8 mouse cellular contexts compared by ENCODE assay signal in the genomic region with DNA sequence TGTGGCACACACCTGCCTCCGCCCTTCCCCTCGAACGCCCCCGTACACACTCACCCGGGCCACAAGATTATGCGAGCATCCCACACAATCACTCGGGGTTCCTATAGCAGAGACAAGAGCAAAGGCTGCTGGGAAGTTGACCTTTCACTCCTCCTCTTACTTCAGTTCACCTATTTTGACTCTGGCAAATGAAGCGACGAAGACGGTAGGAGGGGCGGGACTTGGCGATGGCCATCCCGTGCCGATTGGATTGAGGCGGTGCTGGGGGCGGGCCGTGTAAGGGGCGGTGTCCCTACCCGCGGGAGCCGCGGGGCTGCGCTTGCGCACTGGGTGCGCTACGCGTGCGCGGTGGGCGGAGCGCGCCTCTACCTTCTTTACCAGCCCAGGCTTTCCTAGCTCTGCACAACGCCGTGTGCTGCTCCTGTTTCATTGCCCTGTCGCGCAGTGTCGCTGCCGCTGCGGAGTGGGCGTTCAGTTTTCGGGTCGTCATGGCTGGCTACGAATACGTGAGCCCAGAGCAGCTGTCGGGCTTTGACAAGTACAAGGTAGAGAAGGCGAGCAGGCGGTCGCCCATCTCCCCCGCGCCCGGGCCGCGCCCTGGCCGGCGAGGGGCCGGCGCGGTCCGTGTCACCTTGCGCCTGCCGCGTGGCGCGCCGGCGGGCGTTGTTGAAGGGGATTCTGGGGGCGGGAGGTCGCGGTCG. TPM values are rescaled to one million over a fixed set of nuclear protein-coding genes. Genes with fewer than 3 reads are reported as not detected.
A peak's percentile ranks its signal among the peaks of the same experiment; 100 is the strongest.
DNase-seq lines count a peak whose midpoint lies in the region; ATAC-seq lines count a peak whose summit lies in the region.

Selenoi (plus strand) TSS at position 311 of the 701 bp plus-strand sequence.

- peak; percentile 100 for ATAC-seq in heart, embryonic 13.5 days (ENCODE audit: extremely low read depth, insufficient number of reproducible peaks, low FRiP score, low TSS enrichment)
- peak; percentile 99 for ATAC-seq in liver, embryonic 12.5 days
- peak; percentile 99 for ATAC-seq in stomach, embryonic 15.5 days (ENCODE audit: insufficient read depth, low FRiP score, low read depth)

- peak within 1 kb of the TSS; percentile 92 for H3K9ac ChIP-seq in heart, embryonic 13.5 days
- H3K9ac ChIP-seq in liver, embryonic 12.5 days: peak within 1 kb of the TSS; percentile 91
- peak within 1 kb of the TSS; percentile 75 for H3K9ac ChIP-seq in stomach, embryonic 15.5 days

- WGBS in heart, embryonic 13.5 days: 2% methylated on average over 71 of the region's 71 CpGs
- 4% methylated on average over 71 of the region's 71 CpGs for WGBS in liver, embryonic 12.5 days (ENCODE audit: insufficient replicate concordance)
- WGBS in stomach, embryonic 15.5 days: under 1% methylated on average over 71 of the region's 71 CpGs

- DNase-seq in CD4-positive, CD25-positive, alpha-beta regulatory T cell, adult 2 months (ENCODE audit: low read depth, low spot score): peak; percentile 99
- peak; percentile 90 for DNase-seq in fat pad, adult 2 months (ENCODE audit: extremely low read depth, low read depth, low spot score)
- peak; percentile 99 for DNase-seq in kidney, postnatal 10 days
- DNase-seq in natural killer cell, adult 2 months (ENCODE audit: low spot score in 2 of 2): peak; percentile 99

- H3K27me3 ChIP-seq in heart, embryonic 13.5 days (replicated peaks): no peaks in the 10 kb centered on the region
- H3K27me3 ChIP-seq in liver, embryonic 12.5 days (replicated peaks): no peaks in the 10 kb centered on the region
- H3K27me3 ChIP-seq in stomach, embryonic 15.5 days (replicated peaks): no peaks in the 10 kb centered on the region

- peak within 1 kb of the TSS; percentile 89 for H3K4me2 ChIP-seq in heart, embryonic 13.5 days
- H3K4me2 ChIP-seq in liver, embryonic 12.5 days: peak within 1 kb of the TSS; percentile 92
- H3K4me2 ChIP-seq in stomach, embryonic 15.5 days: peak within 1 kb of the TSS; percentile 75

- peak within 1 kb of the TSS; percentile 84 for H3K4me3 ChIP-seq in brown adipose tissue, adult 24 weeks (ENCODE audit: insufficient read depth, low read depth, low read length)
- peak within 1 kb of the TSS; percentile 84 for H3K4me3 ChIP-seq in heart, embryonic 13.5 days
- peak within 1 kb of the TSS; percentile 86 for H3K4me3 ChIP-seq in liver, embryonic 12.5 days
- peak within 1 kb of the TSS; percentile 87 for H3K4me3 ChIP-seq in stomach, embryonic 15.5 days (replicated peaks)

- H3K27ac ChIP-seq in brown adipose tissue, adult 24 weeks (replicated peaks; ENCODE audit: low read depth, low read length): peak within 1 kb of the TSS; percentile 15; the same call in 1 of the 2 replicates
- H3K27ac ChIP-seq in heart, embryonic 13.5 days (replicated peaks): peak within 1 kb of the TSS; percentile 95
- peak within 1 kb of the TSS; percentile 93 for H3K27ac ChIP-seq in liver, embryonic 12.5 days
- peak within 1 kb of the TSS; percentile 92 for H3K27ac ChIP-seq in stomach, embryonic 15.5 days

- H3K9me3 ChIP-seq in heart, embryonic 13.5 days: peaks cover 5% of the 10 kb centered on the region; the same call in 1 of the 2 replicates
- no peaks in the 10 kb centered on the region; the same call in 1 of the 2 replicates for H3K9me3 ChIP-seq in liver, embryonic 12.5 days (replicated peaks)
- no peaks in the 10 kb centered on the region for H3K9me3 ChIP-seq in stomach, embryonic 15.5 days

- 0 out of 2 replicates have a peak, but pooled peaks cover 4% of the 10 kb centered on the region for H3K4me1 ChIP-seq in brown adipose tissue, adult 24 weeks (ENCODE audit: control insufficient read depth, insufficient read depth, insufficient read length, low read length)
- peaks cover 42% of the 10 kb centered on the region for H3K4me1 ChIP-seq in heart, embryonic 13.5 days
- H3K4me1 ChIP-seq in liver, embryonic 12.5 days: peaks cover 52% of the 10 kb centered on the region
- H3K4me1 ChIP-seq in stomach, embryonic 15.5 days: peaks cover 13% of the 10 kb centered on the region; the same call in 1 of the 2 replicates

- peaks cover 11% of the 10 kb centered on the region for H3K36me3 ChIP-seq in heart, embryonic 13.5 days
- peaks cover 11% of the 10 kb centered on the region for H3K36me3 ChIP-seq in liver, embryonic 12.5 days
- no peaks in the 10 kb centered on the region for H3K36me3 ChIP-seq in stomach, embryonic 15.5 days

RNA-seq across cellular contexts. Expression of gene Selenoi, which starts in this region (rescaled TPM):
- 10.4 and 12.5 TPM in 2 replicates for polyA plus RNA-seq in brown adipose tissue, adult 24 weeks (2012; ENCODE audit: insufficient read depth, insufficient read length, missing spikeins)
- polyA plus RNA-seq in heart, embryonic 13.5 days (2015; fragmentation: Nextera tagmentation; extraction: Ambion mirVana): 13.6 and 15.5 TPM in 2 replicates
- 20.2 and 22.0 TPM in 2 replicates for polyA plus RNA-seq in liver, embryonic 12.5 days (2016; fragmentation: Nextera tagmentation; extraction: Ambion mirVana)
- polyA plus RNA-seq in stomach, embryonic 15.5 days (2015; fragmentation: Nextera tagmentation; extraction: Ambion mirVana): 22.3 and 24.6 TPM in 2 replicates

Comparison
In these comparisons a context has a peak if more than half of its experiments do, and no peak if none do; other contexts are left out.
1. Peak in every context shown above with its lines: DNase-seq, ATAC-seq, H3K4me3 ChIP-seq and H3K27ac ChIP-seq.
2. H3K27ac ChIP-seq: peak in every context shown above with its lines; median percentile 95 in heart, embryonic 13.5 days; 93 in liver, embryonic 12.5 days; 92 in stomach, embryonic 15.5 days; 15 in brown adipose tissue, adult 24 weeks.